Mouse (Mus musculus): ENCODE results near the gene Smarcb1. TPM values are rescaled to one million over a fixed set of nuclear protein-coding genes. Genes with fewer than 3 reads are reported as not detected.

Smarcb1 gene
- total and polyA plus RNA-seq, 2 experiments: 10.9 to 18.1 TPM

GRCm38 (mm10) chr10:75859107-75859746 lies 62.2 kb downstream of the Smarcb1 start:
- TF ChIP-seq POLR2A (IDR thresholded peaks at IDR 0.05; ENCODE audit: extremely low read depth, insufficient read depth, low read length) (no peak), CTCF (IDR thresholded peaks at IDR 0.05; ENCODE audit: low read depth, low read length) (no peak)
- H3K79me2 ChIP-seq (ENCODE audit: control insufficient read depth, insufficient read depth, low read length): no peaks in the 10 kb centered on the region
- H3K27ac ChIP-seq (replicated peaks; ENCODE audit: insufficient read depth, low read depth, low read length): 0 out of 2 replicates have a peak overlapping the region, but pooled peaks have one; percentile 89
- peak overlapping the region; percentile 92 for H3K9ac ChIP-seq (ENCODE audit: low read depth, low read length)
- peak; percentile 29 for DNase-seq (ENCODE audit: extremely low read depth, low read depth, low spot score)
- H3K4me1 ChIP-seq (ENCODE audit: control insufficient read depth, insufficient read depth, low read length): peaks cover 4% of the 10 kb centered on the region
- 7% methylated on average over 24 of the region's 27 CpGs for WGBS
- no peaks in the 10 kb centered on the region for H3K27me3 ChIP-seq (ENCODE audit: control insufficient read depth, insufficient read depth, low read length)
- H3K4me3 ChIP-seq (ENCODE audit: insufficient read depth, low read depth, low read length): peak overlapping the region; percentile 75
- H3K36me3 ChIP-seq (ENCODE audit: control insufficient read depth, insufficient read depth, low read length): no peaks in the 10 kb centered on the region

- Histone ChIP-seq H3K36me3 (ENCODE audit: control insufficient read depth, insufficient read depth, low read length) (no peaks in the 10 kb centered on the region), H3K79me2 (ENCODE audit: control insufficient read depth, insufficient read depth, low read length) (no peaks in the 10 kb centered on the region), H3K4me1 (ENCODE audit: control insufficient read depth, insufficient read depth, low read length) (peaks cover 4% of the 10 kb centered on the region), H3K4me3 (ENCODE audit: insufficient read depth, low read depth, low read length) (no peak overlapping the region), H3K27me3 (ENCODE audit: control insufficient read depth, insufficient read depth, low read length) (no peaks in the 10 kb centered on the region), H3K27ac (replicated peaks; ENCODE audit: insufficient read depth, low read depth, low read length) (no peak overlapping the region), H3K9ac (ENCODE audit: low read depth, low read length) (no peak overlapping the region; the same call in 1 of the 2 replicates)
- TF ChIP-seq CTCF (IDR thresholded peaks at IDR 0.05; ENCODE audit: low read depth, low read length) (no peak), POLR2A (IDR thresholded peaks at IDR 0.05; ENCODE audit: extremely low read depth, insufficient read depth, low read length) (no peak)
- DNase-seq (ENCODE audit: extremely low read depth, low read depth, low spot score): no peak
- WGBS: 76% methylated on average over 4 of the region's 4 CpGs
Measured at GRCm38 (mm10) chr10:75857598-75857997, 63.8 kb downstream of the Smarcb1 start.

GRCm38 (mm10) chr10:75856976-75857375 lies 64.4 kb downstream of the Smarcb1 start:
- peak; percentile 53 for DNase-seq (ENCODE audit: extremely low read depth, low read depth, low spot score)
- H3K27me3 ChIP-seq (ENCODE audit: control insufficient read depth, insufficient read depth, low read length): no peaks in the 10 kb centered on the region
- H3K4me3 ChIP-seq (ENCODE audit: insufficient read depth, low read depth, low read length): no peak overlapping the region
- no peaks in the 10 kb centered on the region for H3K79me2 ChIP-seq (ENCODE audit: control insufficient read depth, insufficient read depth, low read length)
- no peak overlapping the region for H3K9ac ChIP-seq (ENCODE audit: low read depth, low read length)
- H3K36me3 ChIP-seq (ENCODE audit: control insufficient read depth, insufficient read depth, low read length): no peaks in the 10 kb centered on the region
- H3K27ac ChIP-seq (replicated peaks; ENCODE audit: insufficient read depth, low read depth, low read length): no peak overlapping the region
- WGBS: 61% methylated on average over 3 of the region's 3 CpGs
- TF ChIP-seq CTCF (IDR thresholded peaks at IDR 0.05; ENCODE audit: low read depth, low read length) (no peak), POLR2A (IDR thresholded peaks at IDR 0.05; ENCODE audit: extremely low read depth, insufficient read depth, low read length) (no peak)
- peaks cover 4% of the 10 kb centered on the region for H3K4me1 ChIP-seq (ENCODE audit: control insufficient read depth, insufficient read depth, low read length)

- no peak overlapping the region for H3K4me3 ChIP-seq (ENCODE audit: insufficient read depth, low read depth, low read length)
- no peaks in the 10 kb centered on the region for H3K79me2 ChIP-seq (ENCODE audit: control insufficient read depth, insufficient read depth, low read length)
- DNase-seq (ENCODE audit: extremely low read depth, low read depth, low spot score): no peak
- no peak overlapping the region for H3K27ac ChIP-seq (replicated peaks; ENCODE audit: insufficient read depth, low read depth, low read length)
- no peaks in the 10 kb centered on the region for H3K27me3 ChIP-seq (ENCODE audit: control insufficient read depth, insufficient read depth, low read length)
- H3K4me1 ChIP-seq (ENCODE audit: control insufficient read depth, insufficient read depth, low read length): peaks cover 4% of the 10 kb centered on the region
- H3K9ac ChIP-seq (ENCODE audit: low read depth, low read length): no peak overlapping the region
- H3K36me3 ChIP-seq (ENCODE audit: control insufficient read depth, insufficient read depth, low read length): no peaks in the 10 kb centered on the region
- TF ChIP-seq POLR2A (IDR thresholded peaks at IDR 0.05; ENCODE audit: extremely low read depth, insufficient read depth, low read length): no peak
- no peak for TF ChIP-seq CTCF (IDR thresholded peaks at IDR 0.05; ENCODE audit: low read depth, low read length)
- WGBS: 91% methylated on average over 11 of the region's 11 CpGs
Measured at GRCm38 (mm10) chr10:75856155-75856907, 65.1 kb downstream of the Smarcb1 start.

- no peaks in the 10 kb centered on the region for H3K27me3 ChIP-seq (ENCODE audit: control insufficient read depth, insufficient read depth, low read length)
- H3K79me2 ChIP-seq (ENCODE audit: control insufficient read depth, insufficient read depth, low read length): no peaks in the 10 kb centered on the region
- 94% methylated on average over 15 of the region's 15 CpGs for WGBS
- no peak overlapping the region for H3K4me3 ChIP-seq (ENCODE audit: insufficient read depth, low read depth, low read length)
- H3K36me3 ChIP-seq (ENCODE audit: control insufficient read depth, insufficient read depth, low read length): no peaks in the 10 kb centered on the region
- no peak overlapping the region for H3K27ac ChIP-seq (replicated peaks; ENCODE audit: insufficient read depth, low read depth, low read length)
- DNase-seq (ENCODE audit: extremely low read depth, low read depth, low spot score): no peak
- no peak for TF ChIP-seq CTCF (IDR thresholded peaks at IDR 0.05; ENCODE audit: low read depth, low read length)
- TF ChIP-seq POLR2A (IDR thresholded peaks at IDR 0.05; ENCODE audit: extremely low read depth, insufficient read depth, low read length): no peak
- H3K9ac ChIP-seq (ENCODE audit: low read depth, low read length): no peak overlapping the region
- peaks cover 4% of the 10 kb centered on the region for H3K4me1 ChIP-seq (ENCODE audit: control insufficient read depth, insufficient read depth, low read length)
Measured at GRCm38 (mm10) chr10:75855416-75855981, 65.9 kb downstream of the Smarcb1 start.
